Comparison of ENCODE assay signal across 8 mouse cellular contexts in genomic region chr17:46712442-46712841, GRCm38 (mm10). TPM values are rescaled to one million over a fixed set of nuclear protein-coding genes. Genes with fewer than 3 reads are reported as not detected.
DNase-seq lines count a peak whose midpoint lies in the region; ATAC-seq and TF ChIP-seq lines count a peak whose summit lies in the region.

No protein-coding gene starts in this region.

- no peaks in the 10 kb centered on the region for H3K27me3 ChIP-seq in kidney, postnatal 0 days (ENCODE audit: insufficient read depth, low read length)
- H3K27me3 ChIP-seq in hindbrain, embryonic 16.5 days (replicated peaks; ENCODE audit: control insufficient read depth, insufficient read depth, low read length), result no peaks in the 10 kb centered on the region
- no peaks in the 10 kb centered on the region for H3K27me3 ChIP-seq in myocyte (ENCODE audit: control insufficient read depth, insufficient read depth, insufficient read length)

- peaks cover 11% of the 10 kb centered on the region; the same call in 1 of the 2 replicates for H3K4me1 ChIP-seq in kidney, postnatal 0 days (replicated peaks; ENCODE audit: insufficient read depth, low read length)
- H3K4me1 ChIP-seq in bone marrow, adult 2 months (ENCODE audit: control insufficient read depth, insufficient read depth, low read length), result no peaks in the 10 kb centered on the region
- H3K4me1 ChIP-seq in hindbrain, embryonic 16.5 days (ENCODE audit: control insufficient read depth, insufficient read depth, low read depth, low read length), result peaks cover 12% of the 10 kb centered on the region

- H3K4me2 ChIP-seq in kidney, postnatal 0 days (ENCODE audit: low read length), result peak overlapping the region; percentile 99
- peak overlapping the region; percentile 89 for H3K4me2 ChIP-seq in hindbrain, embryonic 16.5 days (ENCODE audit: low read length)
- peak overlapping the region; percentile 93 for H3K4me2 ChIP-seq in myocyte (ENCODE audit: low read depth)

- 57% methylated on average over 7 of the region's 7 CpGs for WGBS in kidney, postnatal 0 days
- WGBS in bone marrow, adult 2 months, result 2% methylated on average over 7 of the region's 7 CpGs
- 77% methylated on average over 7 of the region's 7 CpGs for WGBS in hindbrain, embryonic 16.5 days

- H3K27ac ChIP-seq in kidney, postnatal 0 days, result no peak overlapping the region
- no peak overlapping the region for H3K27ac ChIP-seq in bone marrow, adult 2 months (ENCODE audit: control insufficient read depth, insufficient read depth, low read depth, low read length, poor library complexity)
- no peak overlapping the region for H3K27ac ChIP-seq in hindbrain, embryonic 16.5 days (ENCODE audit: low read depth, low read length)

- peak overlapping the region; percentile 95 for H3K9ac ChIP-seq in kidney, postnatal 0 days (ENCODE audit: low read depth, low read length)
- H3K9ac ChIP-seq in hindbrain, embryonic 16.5 days (ENCODE audit: low read depth, low read length), result peak overlapping the region; percentile 95

- no peak for DNase-seq in kidney, postnatal 0 days (ENCODE audit: low spot score)
- no peak for DNase-seq in kidney, adult 8-10 months
- no peak for DNase-seq in adrenal gland, adult 18-20 months (ENCODE audit: low spot score in 2 of 2)
- DNase-seq in right cerebral cortex, postnatal 36 days (ENCODE audit: low spot score in 2 of 2), result no peak
- DNase-seq in left cerebral cortex, adult 8-10 months (ENCODE audit: low spot score in 2 of 2), result no peak

- peak overlapping the region; percentile 100 for H3K4me3 ChIP-seq in kidney, postnatal 0 days (replicated peaks; ENCODE audit: low read depth, low read length)
- H3K4me3 ChIP-seq in bone marrow, adult 2 months (replicated peaks; ENCODE audit: control insufficient read depth, low read depth, low read length), result peak overlapping the region; percentile 99
- H3K4me3 ChIP-seq in hindbrain, embryonic 16.5 days (ENCODE audit: low read length), result peak overlapping the region; percentile 98
- peak overlapping the region; percentile 54 for H3K4me3 ChIP-seq in myocyte

- H3ac ChIP-seq in myocyte (ENCODE audit: control insufficient read depth, insufficient read length), result peak overlapping the region; percentile 88

- no peak for TF ChIP-seq CTCF in kidney, postnatal 0 days (IDR thresholded peaks at IDR 0.05; ENCODE audit: low read depth)
- no peak for TF ChIP-seq CTCF in bone marrow, adult 2 months (IDR thresholded peaks at IDR 0.05; ENCODE audit: control insufficient read depth, insufficient read depth, low read length)

- H3K36me3 ChIP-seq in kidney, postnatal 0 days (ENCODE audit: insufficient read depth, low read length), result peaks cover 21% of the 10 kb centered on the region
- H3K36me3 ChIP-seq in hindbrain, embryonic 16.5 days (ENCODE audit: control insufficient read depth, insufficient read depth, low read length), result peaks cover 24% of the 10 kb centered on the region
- H3K36me3 ChIP-seq in myocyte (ENCODE audit: control insufficient read depth, insufficient read depth), result peaks cover 12% of the 10 kb centered on the region

- no peak for ATAC-seq in kidney, postnatal 0 days (replicated peaks; ENCODE audit: low FRiP score, low read depth)
- ATAC-seq in hindbrain, embryonic 16.5 days, result no peak

- H3K9me3 ChIP-seq in kidney, postnatal 0 days (replicated peaks; ENCODE audit: low read length), result no peaks in the 10 kb centered on the region
- H3K9me3 ChIP-seq in hindbrain, embryonic 16.5 days (ENCODE audit: control insufficient read depth, low read length), result no peaks in the 10 kb centered on the region

- TF ChIP-seq POLR2A in bone marrow, adult 2 months (IDR thresholded peaks at IDR 0.05; ENCODE audit: borderline replicate concordance, control insufficient read depth, low read depth, low read length), result no peak
- TF ChIP-seq POLR2A in myocyte (IDR thresholded peaks at IDR 0.05; ENCODE audit: insufficient read length, low read depth), result no peak

- peaks cover 19% of the 10 kb centered on the region for H3K79me2 ChIP-seq in myocyte (ENCODE audit: control insufficient read depth, insufficient read depth)

TF ChIP-seq in myocyte, 11 proteins besides CTCF, POLR2A, EP300 and RAD21:
- TF ChIP-seq CEBPB (IDR thresholded peaks at IDR 0.05; ENCODE audit: insufficient read depth, poor library complexity, severe bottlenecking), result no peak
- no peak for TF ChIP-seq TCF3 (IDR thresholded peaks at IDR 0.05; ENCODE audit: insufficient read length, low read depth)
- TF ChIP-seq POLR2AphosphoS2 (IDR thresholded peaks at IDR 0.05; ENCODE audit: insufficient read length, low read depth), result no peak
- TF ChIP-seq MAX (IDR thresholded peaks at IDR 0.05; ENCODE audit: low read depth), result no peak
- TF ChIP-seq MYOG (IDR thresholded peaks at IDR 0.05; ENCODE audit: control insufficient read depth in 1 of 3, insufficient read depth in 1 of 3, insufficient read length in 2 of 3, low read depth in 2 of 3), result no peak
- TF ChIP-seq TCF12 (IDR thresholded peaks at IDR 0.05; ENCODE audit: insufficient read depth, poor library complexity, severe bottlenecking), result no peak
- TF ChIP-seq E2F4 (IDR thresholded peaks at IDR 0.05; ENCODE audit: insufficient read depth), result no peak
- TF ChIP-seq SRF (IDR thresholded peaks at IDR 0.05; ENCODE audit: control insufficient read depth, insufficient read length, low read depth), result no peak
- TF ChIP-seq MYOD1 (IDR thresholded peaks at IDR 0.05; ENCODE audit: control insufficient read depth in 1 of 3, insufficient read length in 2 of 3, low read depth in 2 of 3), result no peak
- TF ChIP-seq REST (IDR thresholded peaks at IDR 0.05; ENCODE audit: insufficient read depth, insufficient read length), result no peak
- TF ChIP-seq USF1 (IDR thresholded peaks at IDR 0.05; ENCODE audit: low read depth), result no peak

RNA-seq across cellular contexts. Expression of gene Pex6, which starts 1.2 kb away (rescaled TPM):
- polyA plus RNA-seq in kidney, postnatal 0 days (2015; fragmentation: Nextera tagmentation; extraction: Ambion mirVana), result 20.5 and 25.6 TPM in 2 replicates
- polyA plus RNA-seq in bone marrow, adult 2 months (2011; ENCODE audit: insufficient read depth, insufficient read length, low replicate concordance, missing spikeins), result 22.6 and 28.8 TPM in 2 replicates
- polyA plus RNA-seq in hindbrain, embryonic 16.5 days (2015; fragmentation: Nextera tagmentation; extraction: Ambion mirVana), result 23.0 and 25.7 TPM in 2 replicates
- 29.6 TPM for polyA plus RNA-seq in myocyte (2012; fragmentation: generic; extraction: Trizol)
- 10 to 100 TPM; 64.1 to 70.7 TPM for total RNA-seq in adrenal gland, adult 18-20 months (2021)
- total RNA-seq in left cerebral cortex, adult 8-10 months (2022), result 10 to 100 TPM; 43.0 to 46.5 (median 45.4) TPM

RNA-seq across cellular contexts. Expression of gene Ppp2r5d, which starts 7.5 kb away (rescaled TPM):
- polyA plus RNA-seq in kidney, postnatal 0 days (2015; fragmentation: Nextera tagmentation; extraction: Ambion mirVana), result 51.0 and 52.5 TPM in 2 replicates
- 23.7 and 47.1 TPM in 2 replicates for polyA plus RNA-seq in bone marrow, adult 2 months (2011; ENCODE audit: insufficient read depth, insufficient read length, low replicate concordance, missing spikeins)
- polyA plus RNA-seq in hindbrain, embryonic 16.5 days (2015; fragmentation: Nextera tagmentation; extraction: Ambion mirVana), result 102 and 112 TPM in 2 replicates
- polyA plus RNA-seq in myocyte (2012; fragmentation: generic; extraction: Trizol), result 79.6 TPM
- total RNA-seq in adrenal gland, adult 18-20 months (2021), result 10 to 100 TPM; 40.2 to 46.5 TPM
- 10 to 100 TPM; 90.0 to 95.9 (median 92.0) TPM for total RNA-seq in left cerebral cortex, adult 8-10 months (2022)

RNA-seq across cellular contexts. Expression of gene Gnmt, which starts 16.5 kb away (rescaled TPM):
- polyA plus RNA-seq in kidney, postnatal 0 days (2015; fragmentation: Nextera tagmentation; extraction: Ambion mirVana), result 9.0 and 10.6 TPM in 2 replicates
- polyA plus RNA-seq in bone marrow, adult 2 months (2011; ENCODE audit: insufficient read depth, insufficient read length, low replicate concordance, missing spikeins), result 2.9 and 3.0 TPM in 2 replicates
- polyA plus RNA-seq in hindbrain, embryonic 16.5 days (2015; fragmentation: Nextera tagmentation; extraction: Ambion mirVana), result 1.1 and 1.7 TPM in 2 replicates
- polyA plus RNA-seq in myocyte (2012; fragmentation: generic; extraction: Trizol), result 0.11 TPM
- 1 to 10 TPM; 1.2 to 2.0 TPM for total RNA-seq in adrenal gland, adult 18-20 months (2021)
- under 1 TPM in 3 of 4 experiments, not detected in 1; 0.43 to 0.74 (median 0.63) TPM for total RNA-seq in left cerebral cortex, adult 8-10 months (2022)

RNA-seq across cellular contexts. Expression of gene Klhdc3, which starts 31.7 kb away (rescaled TPM):
- 104 and 114 TPM in 2 replicates for polyA plus RNA-seq in kidney, postnatal 0 days (2015; fragmentation: Nextera tagmentation; extraction: Ambion mirVana)
- polyA plus RNA-seq in bone marrow, adult 2 months (2011; ENCODE audit: insufficient read depth, insufficient read length, low replicate concordance, missing spikeins), result 37.6 and 41.7 TPM in 2 replicates
- polyA plus RNA-seq in hindbrain, embryonic 16.5 days (2015; fragmentation: Nextera tagmentation; extraction: Ambion mirVana), result 176 and 179 TPM in 2 replicates
- 128 TPM for polyA plus RNA-seq in myocyte (2012; fragmentation: generic; extraction: Trizol)
- 10 to 100 TPM; 47.6 to 69.9 TPM for total RNA-seq in adrenal gland, adult 18-20 months (2021)
- total RNA-seq in left cerebral cortex, adult 8-10 months (2022), result 100 to 1,000 TPM; 175 to 193 (median 189) TPM

RNA-seq across cellular contexts. Expression of gene Mea1, which starts 33.8 kb away (rescaled TPM):
- 131 and 135 TPM in 2 replicates for polyA plus RNA-seq in kidney, postnatal 0 days (2015; fragmentation: Nextera tagmentation; extraction: Ambion mirVana)
- polyA plus RNA-seq in bone marrow, adult 2 months (2011; ENCODE audit: insufficient read depth, insufficient read length, low replicate concordance, missing spikeins), result 31.5 and 53.0 TPM in 2 replicates
- polyA plus RNA-seq in hindbrain, embryonic 16.5 days (2015; fragmentation: Nextera tagmentation; extraction: Ambion mirVana), result 317 and 353 TPM in 2 replicates
- polyA plus RNA-seq in myocyte (2012; fragmentation: generic; extraction: Trizol), result 145 TPM
- 100 to 1,000 TPM; 100 to 107 TPM for total RNA-seq in adrenal gland, adult 18-20 months (2021)
- total RNA-seq in left cerebral cortex, adult 8-10 months (2022), result 100 to 1,000 TPM; 108 to 117 (median 113) TPM
